ENCODE assay signal across 23 mouse cellular contexts in genomic region chr4:154530336-154530735, GRCm38 (mm10).
A peak's percentile ranks its signal among the peaks of the same experiment; 100 is the strongest.
DNase-seq lines count a peak whose midpoint lies in the region; ATAC-seq and TF ChIP-seq lines count a peak whose summit lies in the region.
"Had no signal": no experiment of that assay in that cellular context is flagged by ENCODE, and none has a peak within 500 bp of the region (broad histone marks: within the 10 kb centered on the region; RNA-seq: fewer than 3 reads in every experiment).

No protein-coding gene starts in this region.

- H3K4me3 ChIP-seq in lung, postnatal 0 days (ENCODE audit: low read depth, low read length): no peak overlapping the region
- no peak overlapping the region for H3K4me3 ChIP-seq in liver, embryonic 15.5 days (replicated peaks)
- H3K4me3 ChIP-seq: embryonic facial prominence, embryonic 15.5 days; gastrocnemius, adult 2 months; heart, embryonic 13.5 days; limb, embryonic 10.5 days; neural tube, embryonic 12.5 days had no signal

- peak overlapping the region; percentile 54 for H3K27ac ChIP-seq in lung, postnatal 0 days (ENCODE audit: low read length)
- H3K27ac ChIP-seq in liver, embryonic 15.5 days (replicated peaks): peak overlapping the region; percentile 35; the same call in 1 of the 2 replicates
- H3K27ac ChIP-seq: embryonic facial prominence, embryonic 15.5 days; gastrocnemius, adult 2 months; heart, embryonic 13.5 days; hindbrain, embryonic 14.5 days; limb, embryonic 10.5 days; neural tube, embryonic 12.5 days had no signal

- no peaks in the 10 kb centered on the region for H3K9me3 ChIP-seq in lung, postnatal 0 days (ENCODE audit: low read length)
- H3K9me3 ChIP-seq in liver, embryonic 15.5 days (replicated peaks): no peaks in the 10 kb centered on the region
- H3K9me3 ChIP-seq: embryonic facial prominence, embryonic 15.5 days; heart, embryonic 13.5 days; limb, embryonic 10.5 days; neural tube, embryonic 12.5 days had no signal

- H3K36me3 ChIP-seq in lung, postnatal 0 days (ENCODE audit: insufficient read depth, low read length): no peaks in the 10 kb centered on the region
- H3K36me3 ChIP-seq in liver, embryonic 15.5 days (replicated peaks): no peaks in the 10 kb centered on the region
- H3K36me3 ChIP-seq: embryonic facial prominence, embryonic 15.5 days; heart, embryonic 13.5 days; neural tube, embryonic 12.5 days had no signal

- no peak for TF ChIP-seq EP300 in lung, postnatal 0 days (IDR thresholded peaks at IDR 0.05)

- peaks cover 6% of the 10 kb centered on the region; the same call in 1 of the 2 replicates for H3K4me1 ChIP-seq in lung, postnatal 0 days (ENCODE audit: insufficient read depth, low read depth, low read length)
- H3K4me1 ChIP-seq in liver, embryonic 15.5 days (replicated peaks): peaks cover 33% of the 10 kb centered on the region
- H3K4me1 ChIP-seq: neural tube, embryonic 12.5 days had no signal

- no peak for ATAC-seq in lung, postnatal 0 days
- peak; percentile 17; the same call in 1 of the 2 replicates for ATAC-seq in liver, embryonic 15.5 days (ENCODE audit: insufficient read depth)
- ATAC-seq: CD4-positive, CD25-positive, alpha-beta regulatory T cell, adult 4 months; Patski had no signal

- peak; percentile 43 for DNase-seq in adrenal gland, postnatal 10 days
- DNase-seq in adrenal gland, adult 18-20 months (ENCODE audit: low spot score in 2 of 2): no peak
- no peak for DNase-seq in lung, postnatal 0 days (ENCODE audit: low spot score)
- DNase-seq in lung, postnatal 4 days: no peak
- DNase-seq in layer of hippocampus, adult 8-10 months (ENCODE audit: low spot score in 2 of 2): no peak
- DNase-seq in thymus, postnatal 0 days (ENCODE audit: low spot score): no peak
- DNase-seq: cerebellum, adult 11 months; cerebellum, postnatal 14 days; gastrocnemius, adult 2 months; heart, adult 11 months; kidney, adult 9 months; layer of hippocampus, adult 9-11 months; lung, embryonic 14.5 days; thymus, postnatal 14 days had no signal

- H3K27me3 ChIP-seq in lung, postnatal 0 days (replicated peaks; ENCODE audit: insufficient read depth, low read length): no peaks in the 10 kb centered on the region
- no peaks in the 10 kb centered on the region for H3K27me3 ChIP-seq in liver, embryonic 15.5 days
- H3K27me3 ChIP-seq: embryonic facial prominence, embryonic 15.5 days; heart, embryonic 13.5 days; Patski had no signal

- 47% methylated on average over 7 of the region's 7 CpGs for WGBS in lung, postnatal 0 days
- WGBS in liver, embryonic 15.5 days (ENCODE audit: insufficient replicate concordance): 34% methylated on average over 7 of the region's 7 CpGs

- H3K9ac ChIP-seq in lung, postnatal 0 days (replicated peaks; ENCODE audit: low read depth): no peak overlapping the region
- H3K9ac ChIP-seq in liver, embryonic 15.5 days: no peak overlapping the region
- H3K9ac ChIP-seq: embryonic facial prominence, embryonic 15.5 days; heart, embryonic 13.5 days; hindbrain, embryonic 14.5 days; lung, embryonic 14.5 days; neural tube, embryonic 12.5 days had no signal

- TF ChIP-seq CTCF in lung, postnatal 0 days (IDR thresholded peaks at IDR 0.05): no peak

- H3K4me2 ChIP-seq in lung, postnatal 0 days (replicated peaks; ENCODE audit: low read depth, low read length): no peak overlapping the region
- H3K4me2 ChIP-seq in liver, embryonic 15.5 days: no peak overlapping the region
- H3K4me2 ChIP-seq: embryonic facial prominence, embryonic 15.5 days; heart, embryonic 13.5 days; hindbrain, embryonic 14.5 days; lung, embryonic 14.5 days; midbrain, embryonic 11.5 days; neural tube, embryonic 12.5 days had no signal
